Comparison of ENCODE assay signal across 8 mouse cellular contexts in genomic region chr1:184033390-184034010, GRCm38 (mm10). TPM values are rescaled to one million over a fixed set of nuclear protein-coding genes. Genes with fewer than 3 reads are reported as not detected.
DNase-seq lines count a peak whose midpoint lies in the region; ATAC-seq lines count a peak whose summit lies in the region.

No protein-coding gene starts in this region.

- no peaks in the 10 kb centered on the region for H3K36me3 ChIP-seq in embryonic facial prominence, embryonic 11.5 days (replicated peaks; ENCODE audit: control insufficient read depth, insufficient read depth, low read depth, low read length)
- H3K36me3 ChIP-seq in heart, embryonic 11.5 days (ENCODE audit: control insufficient read depth, insufficient read depth, low read length): peaks cover 2% of the 10 kb centered on the region; the same call in 1 of the 2 replicates

- H3K4me3 ChIP-seq in embryonic facial prominence, embryonic 11.5 days (ENCODE audit: low read depth, low read length): peak overlapping the region; percentile 61
- H3K4me3 ChIP-seq in heart, embryonic 11.5 days (ENCODE audit: low read depth, low read length): peak overlapping the region; percentile 74

- ATAC-seq in embryonic facial prominence, embryonic 11.5 days (replicated peaks; ENCODE audit: insufficient number of reproducible peaks, low FRiP score, low TSS enrichment, low read depth): peak; percentile 80
- peak; percentile 73 for ATAC-seq in heart, embryonic 11.5 days (replicated peaks; ENCODE audit: insufficient number of reproducible peaks, low FRiP score, low TSS enrichment)
- peak; percentile 38 for ATAC-seq in megakaryocyte progenitor cell, adult 5-6 weeks (replicated peaks; ENCODE audit: poor library complexity)

- H3K27ac ChIP-seq in embryonic facial prominence, embryonic 11.5 days (replicated peaks; ENCODE audit: low read depth, low read length): peak overlapping the region; percentile 83
- H3K27ac ChIP-seq in heart, embryonic 11.5 days (ENCODE audit: low read depth, low read length): peak overlapping the region; percentile 98

- peak overlapping the region; percentile 82 for H3K9ac ChIP-seq in embryonic facial prominence, embryonic 11.5 days (replicated peaks; ENCODE audit: low read length)
- H3K9ac ChIP-seq in heart, embryonic 11.5 days (ENCODE audit: low read depth, low read length): peak overlapping the region; percentile 96

- no peaks in the 10 kb centered on the region for H3K4me1 ChIP-seq in embryonic facial prominence, embryonic 11.5 days (ENCODE audit: control insufficient read depth, insufficient read depth, low read length)
- peaks cover 17% of the 10 kb centered on the region for H3K4me1 ChIP-seq in heart, embryonic 11.5 days (ENCODE audit: control insufficient read depth, insufficient read depth, low read length)

- no peaks in the 10 kb centered on the region for H3K27me3 ChIP-seq in embryonic facial prominence, embryonic 11.5 days (ENCODE audit: control insufficient read depth, insufficient read depth, low read length)
- no peaks in the 10 kb centered on the region for H3K27me3 ChIP-seq in heart, embryonic 11.5 days (ENCODE audit: control insufficient read depth, insufficient read depth, low read length)

- no peaks in the 10 kb centered on the region for H3K9me3 ChIP-seq in embryonic facial prominence, embryonic 11.5 days (replicated peaks; ENCODE audit: control insufficient read depth, low read length)
- H3K9me3 ChIP-seq in heart, embryonic 11.5 days (replicated peaks; ENCODE audit: control insufficient read depth, low read length): no peaks in the 10 kb centered on the region

- peak overlapping the region; percentile 88 for H3K4me2 ChIP-seq in embryonic facial prominence, embryonic 11.5 days (ENCODE audit: low read depth, low read length)
- peak overlapping the region; percentile 87 for H3K4me2 ChIP-seq in heart, embryonic 11.5 days

- peak; percentile 85 for DNase-seq in A20 (ENCODE audit: low read depth, low spot score)
- peak; percentile 53 for DNase-seq in ES-CJ7 (ENCODE audit: low read depth, low spot score)
- peak; percentile 60 for DNase-seq in embryonic facial prominence, embryonic 11.5 days (ENCODE audit: low spot score)
- DNase-seq in left cerebral cortex, adult 8-10 months (ENCODE audit: low spot score in 2 of 2): peak; percentile 30 to 45
- DNase-seq in right cerebral cortex, postnatal 36 days (ENCODE audit: low spot score in 2 of 2): peak; percentile 20 to 38
- DNase-seq in MN1 (ENCODE audit: low spot score): no peak

- under 1% methylated on average over 59 of the region's 63 CpGs for whole genome bisulfite sequencing in embryonic facial prominence, embryonic 11.5 days
- under 1% methylated on average over 63 of the region's 63 CpGs for WGBS in heart, embryonic 11.5 days (ENCODE audit: insufficient replicate concordance)

RNA-seq across cellular contexts. Expression of gene 1700056E22Rik, which starts 0.6 kb away (rescaled TPM):
- polyA plus RNA-seq in embryonic facial prominence, embryonic 11.5 days (2014; fragmentation: Nextera tagmentation; extraction: Ambion mirVana): 0.66 and 1.6 TPM in 2 replicates
- polyA plus RNA-seq in heart, embryonic 11.5 days (2014; fragmentation: Nextera tagmentation; extraction: Ambion mirVana): 1.8 and 2.5 TPM in 2 replicates
- under 1 TPM in 2 of 4 experiments, not detected in 2; 0.37 to 0.39 TPM for total RNA-seq in left cerebral cortex, adult 8-10 months (2022)
- total RNA-seq in megakaryocyte progenitor cell, adult 5-6 weeks (2015): 0.89 and 1.2 TPM in 2 replicates
- total RNA-seq in megakaryocyte progenitor cell, adult 5-6 weeks (2017): 1.1 and 2.1 TPM in 2 replicates

RNA-seq across cellular contexts. Expression of gene Dusp10, which starts 20.4 kb away (rescaled TPM):
- 4.0 and 4.6 TPM in 2 replicates for polyA plus RNA-seq in embryonic facial prominence, embryonic 11.5 days (2014; fragmentation: Nextera tagmentation; extraction: Ambion mirVana)
- 14.4 and 14.8 TPM in 2 replicates for polyA plus RNA-seq in heart, embryonic 11.5 days (2014; fragmentation: Nextera tagmentation; extraction: Ambion mirVana)
- 1 to 10 TPM; 5.5 to 7.1 (median 6.2) TPM for total RNA-seq in left cerebral cortex, adult 8-10 months (2022)
- total RNA-seq in megakaryocyte progenitor cell, adult 5-6 weeks (2015): 1.7 and 2.0 TPM in 2 replicates
- total RNA-seq in megakaryocyte progenitor cell, adult 5-6 weeks (2017): 0.74 and 1.9 TPM in 2 replicates
